Mouse (Mus musculus): ENCODE measurements around the gene Tubb2b. TPM values are rescaled to one million over a fixed set of nuclear protein-coding genes. Genes with fewer than 3 reads are reported as not detected.

Tubb2b gene
- total and polyA plus RNA-seq, 2 experiments from 2014 or later, result 1,072 to 5,538 TPM

DNA sequence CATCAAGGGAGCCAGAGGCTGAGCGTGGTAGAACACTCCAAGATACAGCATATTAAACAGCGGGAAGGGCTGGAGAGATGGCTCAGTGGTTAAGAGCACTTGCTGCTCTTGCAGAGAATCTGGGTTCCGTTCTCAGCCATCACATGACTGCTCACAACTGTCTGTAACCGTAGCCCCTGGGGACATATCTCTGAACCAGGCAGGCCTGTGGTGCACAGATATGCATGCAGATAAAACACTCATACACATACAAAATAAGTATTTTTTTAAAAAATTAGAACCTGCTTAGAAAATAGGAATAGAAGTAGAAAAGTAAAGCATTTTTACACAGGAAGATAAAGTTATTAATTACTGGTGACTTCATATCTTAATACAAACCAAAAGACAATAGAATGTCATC is 11.4 kb downstream of the Tubb2b start:
- Histone ChIP-seq H3K4me1 (ENCODE audit: insufficient read depth) (peaks cover 3% of the 10 kb centered on the region; the same call in 1 of the 2 replicates), H3K27ac (ENCODE audit: low read depth, low read length) (no peak overlapping the region), H3K27me3 (ENCODE audit: insufficient read depth, low read length) (no peaks in the 10 kb centered on the region), H3K36me3 (ENCODE audit: insufficient read depth) (0 out of 2 replicates have a peak, but pooled peaks cover 4% of the 10 kb centered on the region), H3K9ac (no peak overlapping the region), H3K9me3 (ENCODE audit: low read length) (no peaks in the 10 kb centered on the region), H3K4me3 (ENCODE audit: low read depth, low read length) (no peak overlapping the region), H3K4me2 (ENCODE audit: low read depth) (no peak overlapping the region)
- ATAC-seq (no peak), DNase-seq (no peak)
- WGBS, result 82% methylated on average over 4 of the region's 4 CpGs
- TF ChIP-seq CTCF (IDR thresholded peaks at IDR 0.05; ENCODE audit: low read depth), result no peak

DNA sequence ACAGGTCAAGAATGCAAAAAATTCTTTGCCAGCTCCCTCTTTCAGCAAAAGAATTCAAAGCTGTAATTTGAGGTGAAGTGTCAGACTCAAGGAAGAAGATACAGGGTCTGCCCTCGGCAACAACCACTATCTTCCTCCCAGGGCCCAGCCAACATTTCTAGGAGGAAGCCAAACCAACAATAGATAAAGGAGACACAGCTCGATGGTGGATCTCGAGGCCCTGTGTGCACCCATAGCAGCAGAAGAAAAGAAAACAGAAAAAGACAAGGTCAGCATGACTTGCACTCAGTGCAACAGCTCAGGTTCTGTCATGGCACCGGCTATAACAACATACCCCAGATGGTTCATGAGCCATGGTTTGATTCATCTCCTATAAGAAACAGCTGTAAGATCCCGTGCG is 13.8 kb downstream of the Tubb2b start:
- Histone ChIP-seq H3K27me3 (ENCODE audit: insufficient read depth, low read length) (no peaks in the 10 kb centered on the region), H3K27ac (ENCODE audit: low read depth, low read length) (no peak overlapping the region), H3K4me1 (ENCODE audit: insufficient read depth) (no peaks in the 10 kb centered on the region), H3K36me3 (ENCODE audit: insufficient read depth) (0 out of 2 replicates have a peak, but pooled peaks cover 2% of the 10 kb centered on the region), H3K4me3 (ENCODE audit: low read depth, low read length) (no peak overlapping the region), H3K9me3 (ENCODE audit: low read length) (no peaks in the 10 kb centered on the region), H3K4me2 (ENCODE audit: low read depth) (no peak overlapping the region), H3K9ac (no peak overlapping the region)
- 85% methylated on average over 6 of the region's 6 CpGs for WGBS
- ATAC-seq (no peak), DNase-seq (no peak)
- TF ChIP-seq CTCF (IDR thresholded peaks at IDR 0.05; ENCODE audit: low read depth), result no peak

- no peak for TF ChIP-seq CTCF (IDR thresholded peaks at IDR 0.05; ENCODE audit: low read depth)
- no peak overlapping the region for H3K27ac ChIP-seq (ENCODE audit: low read depth, low read length)
- H3K9ac ChIP-seq, result no peak overlapping the region
- H3K4me1 ChIP-seq (ENCODE audit: insufficient read depth), result no peaks in the 10 kb centered on the region
- H3K36me3 ChIP-seq (ENCODE audit: insufficient read depth), result no peaks in the 10 kb centered on the region
- H3K27me3 ChIP-seq (ENCODE audit: insufficient read depth, low read length), result no peaks in the 10 kb centered on the region
- ATAC-seq (no peak), DNase-seq (no peak)
- no peaks in the 10 kb centered on the region for H3K9me3 ChIP-seq (ENCODE audit: low read length)
- no peak overlapping the region for H3K4me3 ChIP-seq (ENCODE audit: low read depth, low read length)
- 86% methylated on average over 4 of the region's 4 CpGs for WGBS
- no peak overlapping the region for H3K4me2 ChIP-seq (ENCODE audit: low read depth)
Observed at GRCm38 (mm10) chr13:34114654-34115053, 15.6 kb downstream of the Tubb2b start.

GRCm38 (mm10) chr13:34113086-34113485 is 17.2 kb downstream of the Tubb2b start:
- ATAC-seq, result no peak
- H3K27ac ChIP-seq (ENCODE audit: low read depth, low read length), result no peak overlapping the region

GRCm38 (mm10) chr13:34112369-34113081 is 17.7 kb downstream of the Tubb2b start:
- ATAC-seq, result no peak
- DNase-seq, result no peak

More at GRCm38 (mm10) chr13:34113086-34113485, 17.2 kb downstream of the Tubb2b start:
- Histone ChIP-seq H3K4me3 (ENCODE audit: low read depth, low read length) (no peak overlapping the region), H3K9ac (no peak overlapping the region), H3K36me3 (ENCODE audit: insufficient read depth) (no peaks in the 10 kb centered on the region), H3K27me3 (ENCODE audit: insufficient read depth, low read length) (no peaks in the 10 kb centered on the region), H3K4me2 (ENCODE audit: low read depth) (no peak overlapping the region), H3K9me3 (ENCODE audit: low read length) (no peaks in the 10 kb centered on the region), H3K4me1 (ENCODE audit: insufficient read depth) (no peaks in the 10 kb centered on the region)
- no peak for DNase-seq
- TF ChIP-seq CTCF (IDR thresholded peaks at IDR 0.05; ENCODE audit: low read depth), result no peak
- WGBS, result 80% methylated on average over 3 of the region's 3 CpGs

GRCm38 (mm10) chr13:34111878-34112277 is 18.4 kb downstream of the Tubb2b start:
- TF ChIP-seq CTCF (IDR thresholded peaks at IDR 0.05; ENCODE audit: low read depth), result no peak
- ATAC-seq, result no peak
- no peaks in the 10 kb centered on the region for H3K36me3 ChIP-seq (ENCODE audit: insufficient read depth)
- H3K4me1 ChIP-seq (ENCODE audit: insufficient read depth), result no peaks in the 10 kb centered on the region
- no peak overlapping the region for H3K27ac ChIP-seq (ENCODE audit: low read depth, low read length)
- 87% methylated on average over 3 of the region's 3 CpGs for WGBS
- H3K4me3 ChIP-seq (ENCODE audit: low read depth, low read length), result no peak overlapping the region
- H3K27me3 ChIP-seq (ENCODE audit: insufficient read depth, low read length), result no peaks in the 10 kb centered on the region
- no peaks in the 10 kb centered on the region for H3K9me3 ChIP-seq (ENCODE audit: low read length)
- H3K9ac ChIP-seq, result no peak overlapping the region
- no peak for DNase-seq
- no peak overlapping the region for H3K4me2 ChIP-seq (ENCODE audit: low read depth)

More at GRCm38 (mm10) chr13:34112369-34113081, 17.7 kb downstream of the Tubb2b start:
- Histone ChIP-seq H3K4me1 (ENCODE audit: insufficient read depth) (no peaks in the 10 kb centered on the region), H3K36me3 (ENCODE audit: insufficient read depth) (no peaks in the 10 kb centered on the region), H3K9me3 (ENCODE audit: low read length) (no peaks in the 10 kb centered on the region), H3K4me3 (ENCODE audit: low read depth, low read length) (no peak overlapping the region), H3K9ac (no peak overlapping the region), H3K27me3 (ENCODE audit: insufficient read depth, low read length) (no peaks in the 10 kb centered on the region), H3K4me2 (ENCODE audit: low read depth) (no peak overlapping the region), H3K27ac (ENCODE audit: low read depth, low read length) (no peak overlapping the region)
- no peak for TF ChIP-seq CTCF (IDR thresholded peaks at IDR 0.05; ENCODE audit: low read depth)
- 77% methylated on average over 5 of the region's 5 CpGs for WGBS

DNA sequence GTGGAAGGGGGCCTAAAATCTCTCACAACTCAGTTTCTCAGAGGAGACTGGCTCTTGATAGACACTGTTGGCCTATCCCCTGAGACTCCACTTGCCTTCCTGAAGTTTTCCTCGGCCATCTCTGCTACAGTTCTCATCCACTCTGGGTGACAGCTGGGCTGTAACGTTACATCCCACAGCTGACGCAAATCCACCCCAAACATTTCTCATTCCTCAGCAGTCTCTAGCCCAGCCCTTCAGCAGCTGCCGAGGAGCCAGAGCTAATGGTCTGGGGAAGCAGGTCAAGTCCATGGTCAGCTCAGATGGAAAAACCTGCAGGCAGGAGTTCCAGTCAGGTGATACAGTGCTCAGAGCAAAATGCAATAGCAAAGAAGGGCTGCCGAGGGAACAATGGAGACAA is 19.2 kb downstream of the Tubb2b start:
- Histone ChIP-seq H3K27me3 (ENCODE audit: insufficient read depth, low read length) (no peaks in the 10 kb centered on the region), H3K4me1 (ENCODE audit: insufficient read depth) (no peaks in the 10 kb centered on the region), H3K4me3 (ENCODE audit: low read depth, low read length) (no peak overlapping the region), H3K4me2 (ENCODE audit: low read depth) (no peak overlapping the region), H3K9ac (no peak overlapping the region), H3K36me3 (ENCODE audit: insufficient read depth) (no peaks in the 10 kb centered on the region), H3K9me3 (ENCODE audit: low read length) (no peaks in the 10 kb centered on the region), H3K27ac (ENCODE audit: low read depth, low read length) (no peak overlapping the region)
- DNase-seq (no peak), ATAC-seq (no peak)
- 74% methylated on average over 5 of the region's 5 CpGs for WGBS
- no peak for TF ChIP-seq CTCF (IDR thresholded peaks at IDR 0.05; ENCODE audit: low read depth)
